Mouse (Mus musculus): Measurements from ENCODE around the gene Lrrc29.

- no peak for TF ChIP-seq POLR2A (IDR thresholded peaks at IDR 0.05; ENCODE audit: extremely low read depth, insufficient read depth, low read length)
- TF ChIP-seq CTCF (IDR thresholded peaks at IDR 0.05; ENCODE audit: low read depth, low read length), result no peak
These were observed 7.4 kb downstream of the Lrrc29 start for GRCm38 (mm10) chr8:105318662-105319190.

Measured in liver, adult 2 months (tissue).